Mouse (Mus musculus) left cerebral cortex, postnatal 36 days (tissue): Measurements from ENCODE around the gene Slfn14. TPM values are rescaled to one million over a fixed set of nuclear protein-coding genes. Genes with fewer than 3 reads are reported as not detected.
"Not testable (repeated sequence)": the region's sequence is repeated elsewhere in the genome, so short reads cannot be mapped to it uniquely, and the experiment has no call there.

ENCODE experiments used
- DNase-seq, 2 experiments: peaks; one replicate each; pipeline ENCODE4 v3.0.0; 2021 to 2022; ENCODE audit warnings: low spot score in 2 of 2, mixed read lengths in 1 of 2
- intact Hi-C: fragments of 180-260 bp; cut with DNase I; formaldehyde crosslinking; loops from one replicate; pipeline ENCODE4 v1.15.1; 2025
- total RNA-seq, 2 experiments: library from RNA; stranded (reverse); gene quantifications; 2 replicates each; pipeline ENCODE4 v1.2.3; 2021

Slfn14 gene
- total RNA-seq, 2 experiments from 2014 or later: not detected

DNA sequence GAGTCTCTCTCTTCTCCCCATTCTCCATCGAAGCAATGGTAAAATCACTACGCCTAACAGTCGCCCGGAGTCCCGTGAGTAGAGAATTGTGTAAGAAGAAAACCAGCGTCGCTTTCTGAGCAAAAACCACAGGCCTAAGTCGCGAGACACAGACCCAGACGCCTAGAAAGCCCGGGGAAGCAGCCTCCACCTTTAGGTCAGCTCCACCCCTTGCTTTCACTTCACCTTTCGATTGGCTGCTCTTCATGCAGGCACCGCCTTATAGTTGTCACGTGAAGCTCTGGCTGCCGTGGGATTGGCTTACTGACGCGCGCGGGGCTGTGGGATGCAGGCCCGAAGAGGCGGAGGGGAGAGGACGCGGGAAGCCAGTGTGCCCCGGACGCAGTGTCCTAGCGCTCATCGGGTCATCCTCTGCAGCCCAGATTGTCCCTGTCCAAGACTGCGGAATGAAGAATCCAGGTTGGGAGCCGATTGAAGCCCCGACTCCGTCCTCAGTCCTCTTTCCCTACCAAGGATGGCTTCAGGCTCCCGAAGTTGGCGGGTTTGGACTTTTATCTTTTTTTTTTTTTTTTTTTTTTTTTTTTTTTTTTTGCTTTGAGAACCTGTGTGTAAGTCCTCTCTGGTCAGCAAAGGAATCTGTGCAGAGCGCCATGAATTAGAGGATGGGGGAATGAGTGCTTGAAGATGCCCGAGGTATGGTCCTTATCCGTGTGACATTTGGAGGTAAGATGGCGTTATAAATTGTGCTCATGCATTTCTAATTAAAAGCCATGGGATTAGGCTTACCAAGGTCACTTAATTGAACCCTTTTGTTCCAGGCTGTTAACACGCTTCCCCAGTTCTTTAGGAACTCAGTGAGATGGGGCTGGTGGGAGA, 5.1 kb upstream of the Slfn14 start:
- intact Hi-C loops: loop anchor here (10.0 kb wide), 1 partner anchor 377 kb away; the partner anchor contains the start of gene Unc45b

GRCm38 (mm10) chr11:83289633-83290032, 3.1 kb upstream of the Slfn14 start:
- DNase-seq: no peak

More for the DNA sequence above, 5.1 kb upstream of the Slfn14 start:
- DNase-seq: peak; percentile 93 to 94

GRCm38 (mm10) chr11:83289036-83289435, 2.5 kb upstream of the Slfn14 start:
- intact Hi-C loops: no loop called here
- no peak for DNase-seq

More at GRCm38 (mm10) chr11:83289633-83290032, 3.1 kb upstream of the Slfn14 start:
- intact Hi-C loops: loop anchor here (10.0 kb wide), 1 partner anchor 375 kb away; the partner anchor contains the start of gene Unc45b

- DNase-seq: no peak
- intact Hi-C loops: no loop called here
Observed at GRCm38 (mm10) chr11:83285627-83286026, 899 bp downstream of the Slfn14 start.

- no peak for DNase-seq
- intact Hi-C loops: no loop called here
Observed at GRCm38 (mm10) chr11:83282084-83282483, 4.4 kb downstream of the Slfn14 start.

- intact Hi-C loops: no loop called here
- DNase-seq: no peak
Observed at GRCm38 (mm10) chr11:83279691-83280090, 6.8 kb downstream of the Slfn14 start.

DNA sequence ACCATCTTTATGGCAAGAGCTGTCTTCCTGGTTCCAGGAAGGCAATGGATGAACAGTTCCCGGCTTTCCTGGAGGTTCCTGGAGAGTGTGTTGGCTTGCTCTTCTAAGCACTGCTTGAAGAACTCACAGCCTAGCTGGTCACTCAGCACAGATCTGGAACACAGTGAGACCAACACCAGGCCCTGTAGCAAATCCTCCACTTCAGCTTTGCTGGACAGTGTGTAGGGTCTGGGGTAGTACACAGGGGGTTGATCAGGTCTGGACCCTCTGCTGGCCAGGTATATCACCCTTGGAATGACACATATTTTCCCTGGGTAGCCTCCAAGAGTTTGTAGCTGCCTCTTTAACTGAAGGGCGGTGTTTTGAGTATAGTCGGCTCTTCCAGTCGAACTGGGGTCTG, 7.5 kb downstream of the Slfn14 start:
- no peak for DNase-seq
- intact Hi-C loops: no loop called here

DNA sequence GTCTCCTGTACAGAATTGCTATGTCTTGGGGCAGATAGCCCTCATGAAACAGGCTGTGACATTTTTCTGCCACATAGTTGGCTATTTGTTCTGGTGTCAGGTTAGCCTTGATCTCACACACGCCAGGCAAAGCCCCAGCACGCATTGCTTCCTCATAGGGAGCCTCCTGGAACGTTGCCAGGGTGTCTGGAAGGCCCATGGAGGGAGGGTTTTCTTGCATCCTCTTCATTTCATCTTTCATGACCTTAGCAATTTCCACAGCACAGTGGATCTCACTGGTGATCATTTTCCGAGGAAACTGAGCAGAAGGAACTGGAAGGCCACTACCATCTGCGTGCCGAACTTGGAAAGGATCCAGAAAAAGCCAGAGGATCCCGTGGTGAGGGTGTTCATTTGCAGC, 10.3 kb downstream of the Slfn14 start:
- no peak for DNase-seq
- intact Hi-C loops: no loop called here

DNA sequence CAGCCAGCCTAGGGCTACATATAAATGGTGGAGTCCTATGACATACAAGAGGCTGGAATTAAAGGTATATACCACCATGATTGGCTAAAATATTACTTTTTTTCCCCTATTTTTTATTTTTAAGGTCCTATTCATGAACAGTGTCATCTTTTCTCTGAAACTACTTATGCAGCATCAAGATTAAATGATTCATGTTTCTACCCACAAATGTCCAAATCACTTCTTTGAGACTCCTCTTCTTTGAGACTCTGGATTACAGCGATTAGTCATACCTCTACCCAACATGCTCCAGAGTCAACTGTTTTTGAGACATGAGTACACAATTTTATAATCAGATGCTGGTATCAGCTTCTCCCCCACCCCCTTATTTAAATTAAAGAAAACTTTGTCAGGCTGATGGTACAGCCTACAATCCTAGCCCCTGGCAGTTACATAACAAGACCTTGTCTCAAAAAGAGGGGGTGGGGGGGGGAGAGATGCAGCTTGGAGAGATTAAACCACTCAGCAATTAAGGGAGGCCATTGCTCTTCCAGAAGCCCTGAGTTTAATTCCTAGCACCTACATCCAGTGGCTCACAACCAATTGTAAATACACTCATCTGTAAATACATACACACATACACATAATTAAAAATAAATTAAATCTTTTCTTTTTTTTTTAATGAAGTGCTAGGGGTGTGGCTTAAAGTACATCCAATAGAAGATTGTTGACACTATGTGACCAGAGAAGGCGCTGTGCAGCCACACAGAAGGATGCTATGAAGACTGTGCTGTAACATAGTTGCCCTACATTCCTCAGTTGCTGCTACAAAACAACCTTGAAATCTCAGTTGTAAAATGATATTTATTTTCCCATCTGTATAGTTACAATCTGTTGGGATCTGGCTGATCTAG, 14.3 kb downstream of the Slfn14 start:
- DNase-seq: no peak
- intact Hi-C loops: no loop called here

DNA sequence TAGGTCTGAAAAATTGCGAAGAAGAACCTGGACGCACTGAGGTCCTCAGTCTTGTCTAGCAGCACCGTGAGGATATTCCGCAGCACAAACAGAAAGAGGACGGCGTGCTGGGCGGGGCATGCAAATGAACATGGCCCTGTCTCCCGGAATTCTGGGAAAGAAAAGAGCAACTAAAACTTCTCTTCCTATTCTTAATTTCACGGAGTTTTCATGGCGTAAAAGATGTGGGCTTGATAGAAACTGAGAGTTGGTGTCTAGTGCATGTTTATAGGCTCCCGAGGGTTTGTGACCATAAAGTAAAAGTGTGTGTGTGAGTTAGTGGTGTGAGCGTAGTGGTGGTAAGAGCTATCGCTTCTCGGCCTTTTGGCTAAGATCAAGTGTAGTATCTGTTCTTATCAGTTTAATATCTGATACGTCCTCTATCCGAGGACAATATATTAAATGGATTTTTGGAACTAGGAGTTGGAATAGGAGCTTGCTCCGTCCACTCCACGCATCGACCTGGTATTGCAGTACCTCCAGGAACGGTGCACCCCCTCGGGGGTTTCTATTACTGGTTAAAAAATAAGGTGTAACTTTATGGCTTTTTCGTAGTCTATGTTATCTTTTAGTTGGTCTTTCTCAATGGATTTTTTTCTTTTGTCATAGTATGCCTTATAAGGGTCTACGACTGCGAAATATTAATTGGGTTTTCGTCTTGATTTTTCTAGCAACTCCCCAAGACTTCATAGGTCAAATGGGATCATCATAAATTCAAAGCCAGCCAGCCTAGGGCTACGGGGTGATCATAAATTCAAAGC, 15.2 kb downstream of the Slfn14 start:
- intact Hi-C loops: no loop called here
- DNase-seq: peak; percentile 74 to 80

- intact Hi-C loops: no loop called here
- DNase-seq: no peak
Observed at GRCm38 (mm10) chr11:83270842-83271150, 15.7 kb downstream of the Slfn14 start.

GRCm38 (mm10) chr11:83263146-83263545, 23.4 kb downstream of the Slfn14 start:
- no peak for DNase-seq
- intact Hi-C loops: no loop called here

- intact Hi-C loops: no loop called here
- no peak for DNase-seq
Observed at GRCm38 (mm10) chr11:83262673-83263072, 23.9 kb downstream of the Slfn14 start.

DNA sequence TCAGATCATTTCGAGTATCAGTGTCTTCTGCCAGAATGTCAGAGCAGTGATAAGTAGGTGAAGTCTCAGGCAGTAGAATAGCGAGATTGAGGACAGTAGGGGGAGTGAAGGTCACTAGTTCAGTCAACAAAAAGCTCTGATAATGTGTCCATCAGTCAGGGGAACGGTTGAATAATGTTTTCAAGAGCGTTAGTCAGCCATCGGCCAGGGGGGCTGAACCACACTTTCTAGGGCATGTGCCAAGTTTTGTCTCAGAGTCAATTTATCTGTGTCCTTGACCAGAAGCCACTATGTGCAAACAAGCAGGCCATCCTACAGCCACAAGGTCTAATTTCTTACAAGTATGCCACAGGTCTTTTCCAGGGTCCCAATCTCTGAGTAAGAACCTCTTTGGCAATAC, 29.3 kb downstream of the Slfn14 start:
- DNase-seq, intact Hi-C loops: not testable (repeated sequence)

GRCm38 (mm10) chr11:83239811-83240210, 46.7 kb downstream of the Slfn14 start:
- DNase-seq: no peak
- intact Hi-C loops: no loop called here

DNA sequence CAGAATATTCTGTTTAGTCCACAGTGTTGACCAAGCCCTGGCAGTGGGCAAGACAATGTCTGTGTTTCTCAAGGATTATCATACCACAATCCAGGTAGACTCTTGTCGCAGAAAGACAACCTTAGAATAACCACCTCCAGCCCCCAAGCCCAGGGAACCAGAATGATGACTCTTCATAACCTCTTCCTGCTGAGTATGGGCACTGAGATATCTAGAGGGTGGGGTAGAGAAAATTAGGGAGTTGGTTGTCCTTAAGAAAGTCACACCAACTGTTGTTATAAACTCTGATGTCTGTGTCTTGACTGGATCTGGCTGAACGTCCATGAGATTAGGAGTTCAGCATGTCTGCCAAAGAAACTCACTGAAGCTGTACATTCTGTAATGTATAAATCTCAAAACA, 48.1 kb downstream of the Slfn14 start:
- intact Hi-C loops: no loop called here
- no peak for DNase-seq

- DNase-seq, intact Hi-C loops: not testable (repeated sequence)
Observed at GRCm38 (mm10) chr11:83237390-83237789, 49.1 kb downstream of the Slfn14 start.

DNA sequence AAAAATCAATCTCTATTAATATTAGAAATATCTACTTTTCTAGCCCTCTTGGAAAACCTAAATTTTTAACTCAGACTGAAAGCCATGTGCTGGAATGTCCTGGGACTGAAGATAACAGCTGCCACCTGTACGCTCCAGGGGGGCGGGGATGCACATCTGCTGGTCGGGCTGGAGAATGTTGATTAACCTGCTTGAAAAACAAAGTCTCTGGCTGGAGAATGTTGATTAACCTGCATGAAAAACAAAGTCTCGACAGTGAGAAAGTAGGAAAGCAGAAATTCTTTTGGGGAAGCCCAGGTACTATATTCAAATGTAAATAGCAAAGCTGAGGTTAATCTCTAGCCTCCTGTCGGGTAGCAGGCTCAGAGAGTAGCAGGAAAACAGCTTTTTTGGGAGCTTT, 52.9 kb downstream of the Slfn14 start:
- DNase-seq, intact Hi-C loops: not testable (repeated sequence)

DNA sequence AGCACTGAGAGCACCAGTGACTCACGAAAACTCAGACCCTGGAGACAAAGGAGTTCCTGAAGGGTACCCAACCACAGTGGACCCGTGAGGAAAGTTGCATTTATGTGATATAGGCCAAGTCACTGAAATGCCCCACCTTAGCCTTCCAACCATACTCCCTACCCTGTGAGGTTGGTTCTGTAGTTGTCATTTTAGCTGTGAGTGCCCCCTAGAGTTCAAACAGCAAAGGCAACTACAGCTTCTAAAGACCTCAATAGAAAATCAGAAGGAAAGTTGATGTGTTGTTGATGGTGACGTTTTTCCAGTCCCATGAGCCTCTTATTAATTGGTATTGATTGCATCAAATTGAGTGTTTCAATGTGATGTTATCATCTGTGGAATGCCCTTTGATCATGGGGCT, 55.6 kb downstream of the Slfn14 start:
- DNase-seq: no peak
- intact Hi-C loops: no loop called here
